Mouse (Mus musculus): ENCODE results near the gene Hecw2. TPM values are rescaled to one million over a fixed set of nuclear protein-coding genes. Genes with fewer than 3 reads are reported as not detected.
A peak's percentile ranks its signal among the peaks of the same experiment; 100 is the strongest.

The Hecw2 gene
- polyA plus RNA-seq, 1 experiment from 2014 or later: 2.2 TPM

GRCm38 (mm10) chr1:53844122-53844913 lies 350.6 kb downstream of the Hecw2 start:
- no peak for ATAC-seq (ENCODE audit: low FRiP score, low TSS enrichment)
- Histone ChIP-seq H3K9me3 (ENCODE audit: control insufficient read depth, low read length) (no peaks in the 10 kb centered on the region), H3K9ac (ENCODE audit: low read depth, low read length) (no peak overlapping the region), H3K27me3 (ENCODE audit: control insufficient read depth, insufficient read depth, low read length) (no peaks in the 10 kb centered on the region), H3K4me2 (replicated peaks; ENCODE audit: low read depth, low read length) (no peak overlapping the region), H3K4me3 (ENCODE audit: low read length) (no peak overlapping the region), H3K4me1 (ENCODE audit: control insufficient read depth, insufficient read depth, low read length) (peaks cover 9% of the 10 kb centered on the region; the same call in 1 of the 2 replicates), H3K36me3 (ENCODE audit: control insufficient read depth, insufficient read depth, low read length) (no peaks in the 10 kb centered on the region), H3K27ac (ENCODE audit: low read depth, low read length) (no peak overlapping the region)
- 70% methylated on average over 8 of the region's 8 CpGs for WGBS

DNA sequence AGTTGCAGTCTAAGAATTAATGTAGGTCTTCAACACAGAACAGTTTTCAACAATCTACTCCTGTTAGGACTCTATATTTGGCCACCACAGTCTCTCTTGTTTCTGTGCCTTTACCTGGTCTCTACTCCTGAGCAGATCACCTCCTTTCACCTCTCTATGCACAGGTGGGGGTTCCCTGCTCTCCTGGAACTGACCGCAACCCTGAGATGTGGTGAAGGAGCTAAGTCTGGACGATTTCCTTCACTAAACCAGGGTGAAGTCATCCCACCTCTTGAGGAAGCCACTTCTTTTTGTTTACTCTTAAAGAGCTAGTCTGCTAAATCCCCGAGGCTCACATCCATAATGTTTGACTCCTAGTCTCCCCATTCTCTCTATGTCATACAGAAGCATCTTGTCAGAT lies 351.9 kb downstream of the Hecw2 start:
- 79% methylated on average over 3 of the region's 3 CpGs for WGBS
- Histone ChIP-seq H3K9ac (ENCODE audit: low read depth, low read length) (no peak overlapping the region), H3K36me3 (ENCODE audit: control insufficient read depth, insufficient read depth, low read length) (no peaks in the 10 kb centered on the region), H3K27me3 (ENCODE audit: control insufficient read depth, insufficient read depth, low read length) (no peaks in the 10 kb centered on the region), H3K4me2 (replicated peaks; ENCODE audit: low read depth, low read length) (no peak overlapping the region), H3K9me3 (ENCODE audit: control insufficient read depth, low read length) (no peaks in the 10 kb centered on the region), H3K4me1 (ENCODE audit: control insufficient read depth, insufficient read depth, low read length) (peaks cover 9% of the 10 kb centered on the region; the same call in 1 of the 2 replicates), H3K4me3 (ENCODE audit: low read length) (no peak overlapping the region), H3K27ac (ENCODE audit: low read depth, low read length) (no peak overlapping the region)
- no peak for ATAC-seq (ENCODE audit: low FRiP score, low TSS enrichment)

GRCm38 (mm10) chr1:53841080-53841479 lies 353.9 kb downstream of the Hecw2 start:
- Histone ChIP-seq H3K27me3 (ENCODE audit: control insufficient read depth, insufficient read depth, low read length) (no peaks in the 10 kb centered on the region), H3K4me1 (ENCODE audit: control insufficient read depth, insufficient read depth, low read length) (peaks cover 9% of the 10 kb centered on the region; the same call in 1 of the 2 replicates), H3K27ac (ENCODE audit: low read depth, low read length) (no peak overlapping the region), H3K9ac (ENCODE audit: low read depth, low read length) (no peak overlapping the region), H3K4me2 (replicated peaks; ENCODE audit: low read depth, low read length) (no peak overlapping the region), H3K36me3 (ENCODE audit: control insufficient read depth, insufficient read depth, low read length) (no peaks in the 10 kb centered on the region), H3K4me3 (ENCODE audit: low read length) (no peak overlapping the region), H3K9me3 (ENCODE audit: control insufficient read depth, low read length) (no peaks in the 10 kb centered on the region)
- WGBS: 54% methylated on average over 4 of the region's 4 CpGs
- ATAC-seq (ENCODE audit: low FRiP score, low TSS enrichment): no peak

- H3K27ac ChIP-seq (ENCODE audit: low read depth, low read length): no peak overlapping the region
- no peak overlapping the region for H3K9ac ChIP-seq (ENCODE audit: low read depth, low read length)
- no peak overlapping the region for H3K4me3 ChIP-seq (ENCODE audit: low read length)
- 77% methylated on average over 2 of the region's 2 CpGs for WGBS
- ATAC-seq (ENCODE audit: low FRiP score, low TSS enrichment): no peak
- no peak overlapping the region for H3K4me2 ChIP-seq (replicated peaks; ENCODE audit: low read depth, low read length)
- no peaks in the 10 kb centered on the region for H3K27me3 ChIP-seq (ENCODE audit: control insufficient read depth, insufficient read depth, low read length)
- H3K9me3 ChIP-seq (ENCODE audit: control insufficient read depth, low read length): no peaks in the 10 kb centered on the region
- H3K4me1 ChIP-seq (ENCODE audit: control insufficient read depth, insufficient read depth, low read length): 0 out of 2 replicates have a peak, but pooled peaks cover 3% of the 10 kb centered on the region
- H3K36me3 ChIP-seq (ENCODE audit: control insufficient read depth, insufficient read depth, low read length): no peaks in the 10 kb centered on the region
Measured at GRCm38 (mm10) chr1:53839392-53839791, 355.6 kb downstream of the Hecw2 start.

- no peaks in the 10 kb centered on the region for H3K9me3 ChIP-seq (ENCODE audit: control insufficient read depth, low read length)
- H3K27ac ChIP-seq (ENCODE audit: low read depth, low read length): no peak overlapping the region
- H3K36me3 ChIP-seq (ENCODE audit: control insufficient read depth, insufficient read depth, low read length): no peaks in the 10 kb centered on the region
- H3K4me1 ChIP-seq (ENCODE audit: control insufficient read depth, insufficient read depth, low read length): 0 out of 2 replicates have a peak, but pooled peaks cover 3% of the 10 kb centered on the region
- no peak overlapping the region for H3K4me2 ChIP-seq (replicated peaks; ENCODE audit: low read depth, low read length)
- H3K27me3 ChIP-seq (ENCODE audit: control insufficient read depth, insufficient read depth, low read length): no peaks in the 10 kb centered on the region
- no peak overlapping the region for H3K4me3 ChIP-seq (ENCODE audit: low read length)
- no peak for ATAC-seq (ENCODE audit: low FRiP score, low TSS enrichment)
- WGBS: 95% methylated on average over 8 of the region's 8 CpGs
- H3K9ac ChIP-seq (ENCODE audit: low read depth, low read length): no peak overlapping the region
Measured at GRCm38 (mm10) chr1:53838182-53838859, 356.6 kb downstream of the Hecw2 start.

DNA sequence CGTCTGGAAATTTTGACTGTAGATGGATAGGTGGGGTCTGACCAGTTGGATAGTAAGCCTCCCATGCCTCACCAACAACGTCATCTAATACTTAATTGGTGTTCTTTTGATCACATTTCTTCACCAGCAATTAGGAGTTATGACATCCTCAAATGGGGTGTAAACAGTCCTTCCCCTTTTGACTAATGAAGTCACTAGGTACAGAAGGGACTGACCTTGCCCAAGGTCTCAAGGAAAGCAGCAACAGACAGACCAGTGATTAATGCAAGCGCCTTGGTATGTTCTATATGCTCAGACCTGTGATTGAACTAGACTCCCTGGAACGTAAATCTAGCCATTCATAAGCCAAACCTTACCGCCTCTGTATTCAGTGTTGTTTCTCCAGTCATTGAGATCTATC lies 364.7 kb downstream of the Hecw2 start:
- no peak overlapping the region for H3K9ac ChIP-seq (ENCODE audit: low read depth, low read length)
- no peak overlapping the region for H3K4me2 ChIP-seq (replicated peaks; ENCODE audit: low read depth, low read length)
- H3K9me3 ChIP-seq (ENCODE audit: control insufficient read depth, low read length): no peaks in the 10 kb centered on the region
- no peak overlapping the region for H3K27ac ChIP-seq (ENCODE audit: low read depth, low read length)
- no peak for ATAC-seq (ENCODE audit: low FRiP score, low TSS enrichment)
- no peaks in the 10 kb centered on the region for H3K4me1 ChIP-seq (ENCODE audit: control insufficient read depth, insufficient read depth, low read length)
- no peaks in the 10 kb centered on the region for H3K36me3 ChIP-seq (ENCODE audit: control insufficient read depth, insufficient read depth, low read length)
- H3K4me3 ChIP-seq (ENCODE audit: low read length): no peak overlapping the region
- no peaks in the 10 kb centered on the region for H3K27me3 ChIP-seq (ENCODE audit: control insufficient read depth, insufficient read depth, low read length)
- WGBS: 74% methylated on average over 5 of the region's 5 CpGs

GRCm38 (mm10) chr1:53829089-53829488 lies 365.9 kb downstream of the Hecw2 start:
- H3K27me3 ChIP-seq (ENCODE audit: control insufficient read depth, insufficient read depth, low read length): no peaks in the 10 kb centered on the region
- H3K27ac ChIP-seq (ENCODE audit: low read depth, low read length): no peak overlapping the region
- H3K9ac ChIP-seq (ENCODE audit: low read depth, low read length): no peak overlapping the region
- 77% methylated on average over 9 of the region's 9 CpGs for WGBS
- no peak overlapping the region for H3K4me2 ChIP-seq (replicated peaks; ENCODE audit: low read depth, low read length)
- H3K4me3 ChIP-seq (ENCODE audit: low read length): no peak overlapping the region
- H3K36me3 ChIP-seq (ENCODE audit: control insufficient read depth, insufficient read depth, low read length): no peaks in the 10 kb centered on the region
- no peak for ATAC-seq (ENCODE audit: low FRiP score, low TSS enrichment)
- no peaks in the 10 kb centered on the region for H3K9me3 ChIP-seq (ENCODE audit: control insufficient read depth, low read length)
- H3K4me1 ChIP-seq (ENCODE audit: control insufficient read depth, insufficient read depth, low read length): no peaks in the 10 kb centered on the region

- no peaks in the 10 kb centered on the region for H3K27me3 ChIP-seq (ENCODE audit: control insufficient read depth, insufficient read depth, low read length)
- no peak overlapping the region for H3K9ac ChIP-seq (ENCODE audit: low read depth, low read length)
- 0 out of 2 replicates have a peak, but pooled peaks cover 5% of the 10 kb centered on the region for H3K4me1 ChIP-seq (ENCODE audit: control insufficient read depth, insufficient read depth, low read length)
- H3K9me3 ChIP-seq (ENCODE audit: control insufficient read depth, low read length): no peaks in the 10 kb centered on the region
- peak overlapping the region; percentile 25; the same call in 1 of the 2 replicates for H3K27ac ChIP-seq (ENCODE audit: low read depth, low read length)
- H3K4me3 ChIP-seq (ENCODE audit: low read length): no peak overlapping the region
- no peaks in the 10 kb centered on the region for H3K36me3 ChIP-seq (ENCODE audit: control insufficient read depth, insufficient read depth, low read length)
- WGBS: 83% methylated on average over 9 of the region's 9 CpGs
- no peak for ATAC-seq (ENCODE audit: low FRiP score, low TSS enrichment)
- H3K4me2 ChIP-seq (replicated peaks; ENCODE audit: low read depth, low read length): no peak overlapping the region
Measured at GRCm38 (mm10) chr1:53824446-53825337, 370.3 kb downstream of the Hecw2 start.
